Mouse (Mus musculus) G1E-ER4 (cell line): ENCODE results near the gene Hibadh. TPM values are rescaled to one million over a fixed set of nuclear protein-coding genes. Genes with fewer than 3 reads are reported as not detected.

ENCODE experiments used
- GATA1 ChIP-seq: IDR thresholded peaks from one replicate; pipeline ENCODE4 v1.8.0; 2012; ENCODE audit warnings: low read length, inconsistent platforms
- polyA plus RNA-seq: library from polyadenylated mRNA; stranded (reverse); fragments of >175 nt; gene quantifications from 2 replicates; pipeline ENCODE4 v1.2.3, GENCODE M21; 2012

Gene Hibadh
- polyA plus RNA-seq, 1 experiment = 15.1 TPM

DNA sequence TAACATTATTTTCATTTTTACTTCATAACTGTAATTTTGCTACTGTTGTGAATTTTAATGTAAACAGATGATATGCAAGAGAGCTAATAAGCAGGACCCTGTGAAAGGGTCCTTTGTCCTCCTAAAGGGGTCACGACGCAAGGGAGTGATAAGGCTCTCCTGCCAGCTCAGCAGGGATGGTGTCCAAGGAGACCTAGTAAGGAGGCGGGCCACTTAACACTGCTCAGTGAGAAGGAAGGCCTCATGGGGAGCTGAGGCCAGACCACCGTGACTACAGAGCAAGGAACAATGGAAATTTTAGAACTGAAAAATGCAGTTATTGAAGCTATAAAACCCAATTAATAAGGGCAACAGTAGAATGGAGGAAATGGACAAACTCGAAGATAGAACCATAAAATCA is 5.7 kb upstream of the Hibadh start:
- no peak for TF ChIP-seq GATA1

DNA sequence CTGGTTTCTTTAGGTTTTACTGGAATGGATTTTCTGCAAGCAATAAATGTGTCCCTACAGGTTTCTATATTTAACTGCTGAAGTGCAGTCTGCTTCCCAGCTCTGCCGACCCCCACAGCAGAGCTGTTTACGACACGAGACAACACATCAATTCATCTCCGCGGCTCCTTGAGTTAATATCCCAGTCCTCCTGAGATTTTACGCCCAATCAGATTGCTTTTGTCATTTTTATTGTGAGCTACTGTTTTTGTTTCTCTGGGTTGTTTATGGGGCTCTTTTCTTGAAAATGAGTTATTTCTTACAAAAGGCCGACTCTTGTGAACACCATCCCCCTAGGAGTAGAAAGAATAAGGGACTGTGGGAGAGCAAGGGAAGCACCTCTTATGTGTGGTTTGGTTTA is 2.0 kb upstream of the Hibadh start:
- no peak for TF ChIP-seq GATA1

DNA sequence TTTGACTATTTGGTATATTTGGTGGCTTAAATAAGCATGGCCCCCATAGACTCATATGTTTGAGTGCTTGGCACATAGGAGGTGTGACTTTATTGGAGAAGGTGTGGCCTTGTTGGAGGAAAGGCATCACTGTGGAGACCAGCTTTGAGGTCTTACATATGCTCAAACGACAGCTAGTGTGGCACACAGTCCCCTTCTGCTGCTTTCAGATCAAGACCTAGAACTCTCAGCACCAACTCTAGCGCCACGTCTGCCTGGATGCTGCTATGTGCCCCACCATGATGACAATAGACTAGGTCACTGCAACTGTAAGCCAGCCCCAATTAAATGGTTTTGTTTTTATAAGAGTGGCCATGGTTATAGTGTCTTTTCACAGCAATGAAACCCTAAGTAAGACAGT is 887 bp upstream of the Hibadh start:
- TF ChIP-seq GATA1 = no peak

DNA sequence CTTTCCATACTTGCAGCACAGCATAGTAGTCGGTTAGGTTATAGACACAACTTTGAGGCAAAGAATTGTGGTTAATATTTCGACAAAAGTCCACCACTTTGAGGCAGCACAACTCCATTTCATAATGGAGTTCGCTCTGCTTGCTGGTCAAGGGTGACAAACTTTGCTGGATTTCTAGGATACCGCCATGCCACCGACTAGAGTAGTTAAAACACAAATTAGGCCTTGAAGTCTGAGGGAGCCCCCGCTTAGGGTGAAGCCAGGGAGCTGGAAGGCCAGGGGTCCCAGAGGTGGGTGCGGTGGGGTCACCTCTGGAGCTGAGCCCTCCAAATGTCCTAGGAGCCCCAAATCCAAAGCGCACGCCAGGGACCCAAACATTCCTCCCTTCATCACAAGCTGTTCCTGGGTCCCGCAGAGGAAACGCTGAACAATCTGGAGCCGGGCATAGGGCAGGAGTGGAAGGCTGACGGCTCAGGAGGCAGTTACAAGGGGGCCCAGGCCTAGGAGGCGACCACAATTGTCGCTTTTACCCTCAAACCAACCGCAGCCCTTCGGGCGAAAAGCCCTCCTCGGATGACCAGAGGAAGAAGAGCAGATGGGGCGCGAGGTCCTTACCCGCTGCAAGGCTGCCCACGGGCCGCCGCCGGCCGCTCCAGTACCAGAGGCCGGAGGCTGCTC is 504 bp downstream of the Hibadh start:
- no peak for TF ChIP-seq GATA1

DNA sequence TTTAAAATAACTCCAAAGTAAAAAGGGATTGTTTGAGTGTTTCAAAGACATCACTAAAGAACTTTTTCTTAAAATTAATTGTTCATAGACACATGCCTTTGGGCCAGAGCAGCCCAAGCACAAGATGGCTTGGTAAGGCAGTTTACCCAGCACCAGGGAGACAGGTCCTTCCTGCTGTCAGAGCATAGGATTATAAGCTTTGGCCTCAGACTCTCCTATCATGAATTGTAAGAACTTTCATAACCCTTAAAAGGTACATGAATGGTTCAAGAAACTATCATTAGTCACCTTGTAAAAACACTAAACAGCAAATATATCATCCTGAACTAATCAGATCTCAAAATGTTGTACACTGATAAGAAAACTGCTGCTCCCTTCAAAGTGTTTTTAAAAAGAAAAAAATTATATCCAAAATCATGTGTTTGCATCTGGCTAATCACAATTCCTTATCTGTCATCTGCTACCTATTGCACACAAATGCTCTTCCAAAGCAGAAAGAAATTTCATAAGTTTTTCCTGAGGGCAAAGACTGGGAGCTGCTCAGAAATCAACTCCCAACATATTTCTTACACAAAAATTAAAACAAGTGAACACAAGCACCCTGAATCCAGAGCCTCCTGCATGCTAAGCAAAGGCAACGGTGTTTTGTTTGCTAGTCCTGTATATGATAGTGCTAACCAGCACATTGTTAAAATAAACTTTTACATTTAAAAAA is 1.6 kb downstream of the Hibadh start:
- no peak for TF ChIP-seq GATA1

DNA sequence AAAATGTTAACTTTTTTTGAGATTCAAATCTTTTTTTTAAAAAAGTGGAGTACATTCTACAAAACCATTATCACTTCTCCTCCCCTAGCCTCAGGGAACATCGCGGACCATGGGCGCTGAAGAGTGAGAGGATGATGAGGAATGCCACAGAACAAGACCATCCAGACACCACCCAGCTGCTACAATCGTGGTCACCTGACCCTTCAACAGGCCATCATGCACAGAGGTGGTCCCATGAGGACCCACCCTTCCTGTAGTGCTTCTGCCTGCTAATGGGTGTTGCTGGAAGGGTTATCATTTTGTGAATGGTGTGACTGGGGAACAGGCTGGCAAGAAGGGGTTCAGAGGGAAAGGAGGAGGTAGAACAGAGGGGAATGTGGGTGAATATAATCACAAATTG is 2.9 kb downstream of the Hibadh start:
- no peak for TF ChIP-seq GATA1

DNA sequence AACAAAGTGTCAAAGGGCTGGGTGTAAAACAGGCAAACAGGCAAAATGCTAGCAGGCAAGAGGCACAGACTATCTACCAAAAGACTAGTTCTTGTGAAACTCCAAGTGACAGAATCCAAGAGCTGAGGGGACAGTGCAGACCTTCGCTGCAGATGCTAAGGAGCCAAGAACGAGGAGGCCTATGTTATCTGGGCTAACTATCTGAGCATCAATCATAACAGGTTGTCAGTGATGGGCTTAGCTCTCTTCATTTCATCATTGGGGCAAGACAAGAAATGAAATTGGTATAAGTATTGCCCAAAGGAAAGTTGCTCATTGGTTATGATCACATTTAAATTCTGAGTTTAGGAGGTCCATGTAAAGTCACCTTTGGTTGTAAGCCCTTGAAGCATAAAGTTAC is 4.8 kb downstream of the Hibadh start:
- no peak for TF ChIP-seq GATA1

DNA sequence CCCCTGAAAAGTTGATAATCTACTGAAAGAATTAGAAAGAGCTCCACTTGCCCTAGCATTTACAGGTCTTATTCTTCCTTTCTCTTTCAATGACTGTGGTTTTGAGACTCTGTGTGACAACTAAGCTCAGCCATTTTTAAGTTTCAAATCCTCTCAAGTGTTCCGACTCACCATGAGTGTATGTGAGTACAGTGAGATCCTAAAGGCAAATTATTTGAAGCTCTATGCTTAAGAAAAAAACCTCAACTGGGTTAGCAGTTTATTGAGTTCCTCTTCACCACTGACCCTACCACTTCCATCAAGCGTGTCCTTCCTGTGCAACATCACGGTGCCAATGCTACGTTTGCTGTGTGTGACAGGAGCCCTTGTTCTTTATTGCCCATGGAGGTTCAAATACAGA is 9.6 kb downstream of the Hibadh start:
- no peak for TF ChIP-seq GATA1

DNA sequence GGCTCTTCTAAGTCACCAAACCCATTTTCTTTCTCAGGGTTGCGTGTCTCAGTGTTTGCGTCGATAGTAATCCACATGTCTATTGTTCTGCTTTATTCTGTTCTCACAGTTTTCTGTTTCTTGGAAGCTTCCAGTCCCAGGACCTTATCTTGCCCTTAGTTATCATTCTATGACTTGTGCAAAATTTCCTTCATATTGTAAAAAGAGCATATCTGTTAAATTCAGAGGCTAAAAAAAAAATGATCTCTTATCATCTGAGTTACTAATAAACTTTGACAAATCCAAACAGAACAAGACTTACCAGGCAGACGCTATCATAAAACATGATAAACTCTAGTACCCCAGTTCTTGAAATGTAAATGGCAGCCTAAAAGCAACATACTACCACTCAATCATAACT is 11.0 kb downstream of the Hibadh start:
- TF ChIP-seq GATA1 = no peak

DNA sequence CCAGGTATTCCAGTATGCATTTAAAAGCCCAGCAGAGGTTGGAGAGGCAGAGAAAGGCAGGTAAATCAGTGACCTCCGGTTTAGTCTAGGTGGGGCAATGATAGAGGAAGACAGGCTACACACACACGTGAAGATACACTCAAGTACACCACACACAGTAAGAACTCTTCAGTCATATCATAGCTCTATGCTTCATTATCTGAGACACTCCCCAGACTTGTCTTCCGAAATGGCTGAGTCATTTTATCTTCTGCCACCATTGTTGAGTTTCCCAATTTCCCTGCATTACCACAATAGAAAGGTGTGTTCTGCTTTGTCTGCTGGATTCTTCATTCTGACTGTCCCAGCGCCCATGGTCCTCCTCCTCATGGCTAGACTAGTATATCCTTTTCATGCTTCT is 13.5 kb downstream of the Hibadh start:
- peak; percentile 14 for TF ChIP-seq GATA1

DNA sequence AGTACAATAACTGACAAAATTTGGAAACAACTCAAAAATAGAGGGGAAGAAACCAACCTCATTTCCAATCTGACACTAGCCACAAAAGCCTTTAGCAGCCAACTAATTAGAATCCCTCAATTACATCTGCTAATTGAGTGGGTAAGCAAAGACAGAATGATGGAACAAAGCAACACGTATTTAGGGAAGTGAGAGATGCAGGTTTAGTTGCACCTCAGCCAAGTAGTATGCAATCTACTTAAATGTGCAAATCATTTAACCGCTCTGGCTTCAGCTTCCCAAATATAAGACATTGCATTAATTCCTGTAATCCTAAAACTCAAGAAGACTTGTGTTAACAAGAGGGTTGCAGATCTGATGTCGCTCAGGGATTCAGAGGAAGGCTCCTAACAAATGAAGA is 16.4 kb downstream of the Hibadh start:
- TF ChIP-seq GATA1 = no peak

DNA sequence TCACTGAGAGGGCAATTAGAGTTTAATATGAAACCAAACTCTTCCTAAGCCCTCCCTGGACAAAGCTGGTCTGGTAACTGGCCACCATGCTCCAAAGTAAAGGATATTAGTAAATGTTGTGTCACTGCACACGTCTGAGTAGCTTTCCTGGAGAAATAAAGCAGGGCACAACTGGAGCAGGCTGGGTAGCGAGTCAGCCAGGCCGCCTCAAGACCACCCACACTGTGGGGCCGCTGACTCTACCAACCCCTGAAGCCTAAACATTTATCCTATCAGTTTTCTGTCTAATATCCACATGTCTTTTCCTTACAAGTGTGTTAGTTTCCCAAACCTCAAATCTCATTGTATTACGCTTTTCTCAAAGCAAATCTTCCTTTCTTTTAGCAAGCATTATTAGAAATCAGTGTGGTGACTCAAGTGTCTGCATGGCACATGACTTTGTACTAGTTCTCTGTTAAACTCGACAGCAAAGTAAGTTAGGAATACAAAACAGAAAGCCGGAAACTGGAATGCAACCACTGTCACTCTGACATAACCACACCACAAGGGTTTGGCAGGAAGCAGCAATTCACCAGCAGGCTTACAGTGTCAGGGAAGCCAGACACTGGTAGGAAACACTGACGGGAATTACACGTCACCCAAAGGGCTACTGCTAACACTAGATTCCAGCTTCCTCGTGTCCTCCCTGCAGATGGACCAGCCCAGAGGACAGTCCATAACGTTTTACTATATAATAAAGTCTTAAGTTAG is 18.3 kb downstream of the Hibadh start:
- TF ChIP-seq GATA1 = no peak

DNA sequence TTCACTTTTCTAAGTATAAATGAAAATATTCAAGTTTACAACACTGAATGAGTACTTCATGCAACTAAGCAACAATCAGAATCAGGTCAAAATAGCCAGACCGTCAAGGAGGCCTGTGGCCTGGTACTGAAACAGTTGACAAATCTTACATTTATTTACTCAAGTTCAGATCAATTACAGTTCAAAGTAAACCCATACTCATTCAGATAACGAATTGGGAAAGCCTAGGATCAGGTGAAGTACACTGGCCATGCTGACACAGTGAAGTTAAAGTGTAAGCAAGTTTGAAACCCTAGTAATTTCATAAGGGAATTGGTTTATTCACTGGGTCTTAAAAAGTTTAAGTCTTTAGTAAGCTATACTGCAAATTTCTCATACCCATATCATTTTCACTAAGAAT is 20.1 kb downstream of the Hibadh start:
- no peak for TF ChIP-seq GATA1

DNA sequence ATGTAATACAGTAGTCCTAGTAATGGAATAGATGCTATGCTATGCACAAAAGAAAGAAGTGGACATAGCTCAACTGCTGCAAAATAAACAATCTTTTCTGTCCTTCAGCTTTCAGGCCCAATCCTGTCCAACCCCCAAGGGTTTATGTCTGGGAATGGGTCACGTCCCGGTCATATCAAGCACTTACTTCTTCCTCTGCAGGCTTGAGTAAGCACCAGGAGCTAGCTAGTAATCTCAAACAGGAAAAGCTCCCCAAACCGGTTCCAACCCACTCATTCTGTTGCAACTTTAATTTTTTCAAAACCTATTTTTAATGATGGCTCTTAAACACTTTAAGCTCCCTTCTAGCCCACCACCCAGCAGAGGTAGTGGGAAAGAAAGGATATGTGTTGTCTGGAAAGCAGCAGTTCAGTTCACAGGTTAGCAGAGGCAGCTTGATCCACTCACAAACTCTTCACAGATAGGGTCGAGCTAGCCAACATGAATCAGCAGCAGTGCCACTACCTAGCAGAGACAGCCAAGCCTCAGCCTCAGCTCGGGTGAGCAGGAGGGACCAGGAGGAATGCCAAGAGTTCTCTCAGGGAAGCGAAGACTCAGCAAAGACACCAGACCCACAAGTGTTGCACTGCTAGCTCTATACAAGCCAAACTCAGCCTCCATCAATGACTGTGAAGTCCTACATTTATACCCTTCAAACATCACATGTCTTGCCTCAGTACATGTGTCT is 30.4 kb downstream of the Hibadh start:
- TF ChIP-seq GATA1 = no peak

DNA sequence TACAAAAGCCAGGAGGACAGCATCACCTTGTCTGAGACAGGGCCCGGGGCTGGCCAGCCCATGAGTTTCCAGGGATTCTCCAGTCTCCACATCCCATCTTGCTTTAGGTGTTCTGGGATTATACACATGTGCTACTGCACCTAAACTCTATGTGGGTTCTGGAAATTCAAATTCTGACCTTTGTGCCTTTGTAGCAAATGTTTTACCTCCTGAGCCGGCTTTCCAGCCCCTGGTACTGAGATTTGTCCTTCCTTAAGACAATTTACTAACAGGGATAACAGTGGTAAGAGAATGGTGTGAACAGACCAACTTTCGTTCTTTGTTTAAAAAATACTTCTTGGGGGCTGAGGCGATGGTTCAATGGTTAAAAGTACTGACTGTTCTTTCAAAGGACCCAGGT is 32.1 kb downstream of the Hibadh start:
- no peak for TF ChIP-seq GATA1
